Mouse (Mus musculus): ENCODE data around the gene Slc35f1. TPM values are rescaled to one million over a fixed set of nuclear protein-coding genes. Genes with fewer than 3 reads are reported as not detected.

Slc35f1 gene
- polyA plus RNA-seq (2014; fragmentation: Nextera tagmentation; extraction: Ambion mirVana), result 11.6 and 12.6 TPM in 2 replicates

DNA sequence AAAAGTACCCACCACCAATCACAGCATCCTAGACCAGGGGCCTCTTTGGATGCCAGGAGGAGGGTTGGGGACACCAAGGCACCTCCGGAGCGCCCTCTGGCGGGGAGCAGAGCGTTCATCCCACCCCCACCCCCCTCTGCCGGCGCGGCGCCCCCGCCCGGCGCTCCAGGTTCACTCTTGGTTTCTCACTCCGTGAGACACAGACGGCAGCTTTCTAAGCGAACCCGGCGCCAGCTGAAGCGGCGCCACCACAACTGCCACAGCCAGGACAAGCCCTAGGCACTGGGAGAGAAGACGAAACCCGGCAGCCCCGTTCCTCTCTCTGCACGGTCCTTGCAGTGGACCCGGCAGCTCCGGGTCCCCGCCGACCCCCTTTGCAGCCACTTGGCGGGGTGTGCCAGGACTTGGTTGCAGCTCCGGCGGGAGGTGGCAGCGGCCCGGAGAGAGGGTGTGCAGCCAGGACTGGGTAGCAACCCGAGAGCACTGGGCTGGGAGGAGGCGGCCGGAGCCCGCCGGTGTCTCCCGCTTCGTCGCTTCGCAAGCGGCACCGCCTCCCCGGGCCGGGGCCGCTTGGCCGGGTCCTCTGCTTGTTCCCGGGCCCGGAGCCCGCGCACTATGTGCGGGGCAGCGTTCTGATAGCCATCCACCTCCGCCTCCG lies at the start of gene Slc35f1:
TSS of gene Slc35f1 (plus strand) at position 200 of the 658 bp plus-strand sequence.
- Histone ChIP-seq H3K4me2 (peak within 1 kb of the TSS; percentile 85), H3K4me1 (ENCODE audit: control insufficient read depth, insufficient read depth, low read length) (peaks cover 3% of the 10 kb centered on the region; the same call in 1 of the 2 replicates)
- WGBS, result under 1% methylated on average over 51 of the region's 54 CpGs

DNA sequence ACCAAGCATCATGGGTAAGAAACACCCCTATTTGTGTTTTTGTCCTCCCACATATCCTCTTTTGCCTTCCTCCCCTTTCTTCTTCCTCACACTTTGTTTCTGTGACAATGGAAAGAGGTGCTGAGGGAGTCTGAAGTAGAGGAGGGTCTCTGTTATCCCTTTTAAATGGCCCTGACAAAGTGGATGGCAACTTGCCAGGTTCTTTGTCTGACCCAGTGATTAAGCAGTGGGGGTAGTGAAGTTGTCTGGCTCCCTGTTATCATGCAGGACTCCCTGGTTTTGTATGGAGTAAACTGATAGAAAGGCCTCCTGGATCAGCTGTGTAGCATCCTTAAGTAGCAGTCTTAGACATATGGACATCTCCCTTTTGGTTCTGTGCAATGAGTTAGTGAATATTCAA lies 19.1 kb upstream of the Slc35f1 start:
- no peak for DNase-seq (ENCODE audit: low spot score, missing footprints)
- H3K4me1 ChIP-seq (ENCODE audit: control insufficient read depth, insufficient read depth, low read length), result no peaks in the 10 kb centered on the region
- H3K9me3 ChIP-seq (ENCODE audit: control insufficient read depth, low read length), result no peaks in the 10 kb centered on the region
- no peak overlapping the region for H3K4me2 ChIP-seq
- no peaks in the 10 kb centered on the region for H3K27me3 ChIP-seq (ENCODE audit: control insufficient read depth, insufficient read depth, low read length)
- H3K36me3 ChIP-seq (ENCODE audit: control insufficient read depth, insufficient read depth, low read length), result no peaks in the 10 kb centered on the region
- no peak overlapping the region for H3K4me3 ChIP-seq (ENCODE audit: low read depth, low read length)
- no peak overlapping the region for H3K9ac ChIP-seq (ENCODE audit: low read length)
- no peak overlapping the region for H3K27ac ChIP-seq (ENCODE audit: low read depth, low read length)
- peak; percentile 72; the same call in 1 of the 2 replicates for ATAC-seq (ENCODE audit: low FRiP score)

More for the DNA sequence above, at the start of gene Slc35f1:
- Histone ChIP-seq H3K9me3 (ENCODE audit: control insufficient read depth, low read length) (peaks cover 3% of the 10 kb centered on the region; the same call in 1 of the 2 replicates), H3K36me3 (ENCODE audit: control insufficient read depth, insufficient read depth, low read length) (no peaks in the 10 kb centered on the region), H3K27me3 (ENCODE audit: control insufficient read depth, insufficient read depth, low read length) (no peaks in the 10 kb centered on the region), H3K9ac (ENCODE audit: low read length) (peak within 1 kb of the TSS; percentile 91), H3K27ac (ENCODE audit: low read depth, low read length) (peak within 1 kb of the TSS; percentile 76), H3K4me3 (ENCODE audit: low read depth, low read length) (peak within 1 kb of the TSS; percentile 77)
- DNase-seq (ENCODE audit: low spot score, missing footprints) (peak; percentile 98), ATAC-seq (ENCODE audit: low FRiP score) (peak; percentile 90)

DNA sequence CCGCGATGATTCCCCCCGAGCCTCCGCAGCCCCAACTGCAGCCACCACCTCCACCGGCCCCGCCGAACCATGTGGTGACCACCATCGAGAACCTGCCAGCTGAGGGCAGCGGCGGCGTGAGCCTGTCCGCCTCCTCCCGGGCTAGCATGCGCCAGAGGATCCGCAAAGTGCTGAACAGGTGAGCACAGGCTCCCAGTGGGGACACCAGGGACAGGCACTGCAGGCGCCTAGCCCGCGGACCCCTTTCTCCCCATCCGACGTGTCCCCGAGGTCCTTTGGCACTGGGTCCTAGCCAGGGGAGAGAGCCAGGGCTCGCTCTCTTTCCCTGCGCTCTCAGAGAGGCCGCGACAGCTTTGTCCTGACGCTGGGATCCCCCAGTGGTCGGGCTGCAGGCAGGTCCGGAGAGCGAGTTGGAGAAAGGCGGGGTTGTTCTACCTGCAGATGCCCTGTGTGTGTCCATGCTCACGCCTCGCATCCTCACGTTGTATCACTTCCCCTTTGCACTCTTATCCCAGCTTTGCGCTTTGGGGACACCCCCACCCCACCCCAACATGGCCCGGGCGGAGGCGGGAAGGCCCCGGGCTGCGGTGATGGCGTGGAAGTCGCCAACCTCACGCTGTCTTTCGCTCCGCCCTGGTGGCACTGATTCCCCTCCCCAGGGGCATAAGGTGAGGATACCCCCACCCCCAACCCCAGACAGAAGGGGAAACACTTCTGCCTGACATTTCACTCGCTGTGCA lies 829 bp downstream of the Slc35f1 start:
- peak overlapping the region; percentile 85 for H3K4me2 ChIP-seq
- H3K27me3 ChIP-seq (ENCODE audit: control insufficient read depth, insufficient read depth, low read length), result no peaks in the 10 kb centered on the region
- peak overlapping the region; percentile 91 for H3K9ac ChIP-seq (ENCODE audit: low read length)
- H3K27ac ChIP-seq (ENCODE audit: low read depth, low read length), result peak overlapping the region; percentile 76
- peak; percentile 82 for ATAC-seq (ENCODE audit: low FRiP score)
- peak; percentile 97 for DNase-seq (ENCODE audit: low spot score, missing footprints)
- WGBS, result 0% methylated on average over 44 of the region's 45 CpGs
- peaks cover 3% of the 10 kb centered on the region; the same call in 1 of the 2 replicates for H3K9me3 ChIP-seq (ENCODE audit: control insufficient read depth, low read length)
- H3K4me1 ChIP-seq (ENCODE audit: control insufficient read depth, insufficient read depth, low read length), result peaks cover 3% of the 10 kb centered on the region; the same call in 1 of the 2 replicates
- peak overlapping the region; percentile 77 for H3K4me3 ChIP-seq (ENCODE audit: low read depth, low read length)
- no peaks in the 10 kb centered on the region for H3K36me3 ChIP-seq (ENCODE audit: control insufficient read depth, insufficient read depth, low read length)

DNA sequence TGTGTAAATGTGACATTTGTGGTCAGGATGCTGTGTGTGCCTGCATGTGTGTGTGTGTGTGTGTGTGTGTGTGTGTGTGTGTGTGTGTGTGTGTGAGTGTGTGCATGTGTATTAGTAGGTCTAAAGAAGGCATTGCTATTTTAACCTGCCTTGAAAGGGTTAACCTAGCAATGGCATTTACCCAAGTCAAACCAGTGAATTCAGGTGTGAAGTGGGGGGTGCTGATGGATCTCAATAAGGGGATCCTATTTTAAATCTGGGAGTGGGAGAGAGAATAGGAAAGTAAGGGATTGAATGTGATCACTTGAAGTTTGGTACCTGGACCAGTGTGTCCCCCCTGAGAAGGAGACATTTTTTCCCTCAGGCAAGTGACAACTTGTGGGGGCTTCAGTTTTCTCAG lies 13.4 kb downstream of the Slc35f1 start:
- ATAC-seq (ENCODE audit: low FRiP score), result no peak
- no peak overlapping the region for H3K4me3 ChIP-seq (ENCODE audit: low read depth, low read length)
- H3K4me2 ChIP-seq, result peak overlapping the region; percentile 72
- H3K27me3 ChIP-seq (ENCODE audit: control insufficient read depth, insufficient read depth, low read length), result no peaks in the 10 kb centered on the region
- peaks cover 14% of the 10 kb centered on the region for H3K4me1 ChIP-seq (ENCODE audit: control insufficient read depth, insufficient read depth, low read length)
- DNase-seq (ENCODE audit: low spot score, missing footprints), result peak; percentile 84
- H3K9ac ChIP-seq (ENCODE audit: low read length), result no peak overlapping the region; the same call in 1 of the 2 replicates
- H3K36me3 ChIP-seq (ENCODE audit: control insufficient read depth, insufficient read depth, low read length), result no peaks in the 10 kb centered on the region
- H3K9me3 ChIP-seq (ENCODE audit: control insufficient read depth, low read length), result no peaks in the 10 kb centered on the region
- no peak overlapping the region; the same call in 1 of the 2 replicates for H3K27ac ChIP-seq (ENCODE audit: low read depth, low read length)

DNA sequence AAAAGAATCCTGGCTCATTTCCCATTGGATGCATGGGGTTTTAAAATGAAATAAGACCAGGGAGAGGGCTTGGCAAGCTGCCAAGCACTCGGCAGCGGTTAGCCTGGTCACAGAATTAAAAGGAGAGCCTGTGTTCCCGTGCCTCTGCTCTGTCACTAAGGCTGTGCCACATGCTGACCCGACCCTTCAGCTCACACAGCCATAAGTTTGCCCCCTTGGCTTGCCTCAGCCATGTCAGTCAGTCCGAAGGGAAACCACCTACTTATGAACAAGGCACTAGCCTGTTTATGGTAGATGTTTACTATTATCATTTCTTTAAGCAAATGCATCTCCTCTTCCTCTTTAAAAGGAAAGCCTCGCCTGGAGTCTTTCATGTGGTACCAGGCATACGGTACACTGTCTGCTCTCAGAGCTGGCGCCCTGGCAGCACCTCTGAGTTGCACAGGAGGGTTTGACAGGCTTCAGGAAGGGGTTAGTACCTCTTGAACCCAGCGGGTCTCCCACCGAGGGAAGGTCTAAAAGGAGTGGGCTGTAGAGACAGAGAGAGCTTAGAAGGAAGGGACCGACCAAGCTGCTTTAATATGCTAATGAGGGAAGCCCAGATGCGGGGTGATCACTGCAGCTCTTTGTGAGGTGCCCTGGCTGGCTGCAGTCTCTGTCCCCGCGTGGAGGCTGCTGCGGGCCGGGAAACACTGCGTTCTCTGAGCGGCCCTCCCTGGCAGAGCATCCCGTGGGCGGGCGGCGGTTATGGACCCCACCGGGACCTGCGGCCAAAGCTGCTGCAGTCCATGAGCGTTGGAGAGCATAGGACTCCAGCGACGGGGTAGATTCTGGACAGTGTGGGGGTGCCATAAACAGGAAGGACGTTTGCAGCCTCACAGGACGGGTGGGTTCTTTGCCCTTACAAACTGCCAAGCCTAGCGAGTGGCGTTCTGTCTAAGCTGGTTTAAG lies 14.0 kb downstream of the Slc35f1 start:
- Histone ChIP-seq H3K4me1 (ENCODE audit: control insufficient read depth, insufficient read depth, low read length) (peaks cover 14% of the 10 kb centered on the region), H3K4me3 (ENCODE audit: low read depth, low read length) (peak overlapping the region; percentile 43), H3K36me3 (ENCODE audit: control insufficient read depth, insufficient read depth, low read length) (no peaks in the 10 kb centered on the region), H3K27me3 (ENCODE audit: control insufficient read depth, insufficient read depth, low read length) (no peaks in the 10 kb centered on the region), H3K9me3 (ENCODE audit: control insufficient read depth, low read length) (no peaks in the 10 kb centered on the region), H3K27ac (ENCODE audit: low read depth, low read length) (peak overlapping the region; percentile 58), H3K9ac (ENCODE audit: low read length) (peak overlapping the region; percentile 79), H3K4me2 (peak overlapping the region; percentile 72)
- DNase-seq (ENCODE audit: low spot score, missing footprints) (peak; percentile 94), ATAC-seq (ENCODE audit: low FRiP score) (peak; percentile 93)
- 2% methylated on average over 31 of the region's 31 CpGs for WGBS

DNA sequence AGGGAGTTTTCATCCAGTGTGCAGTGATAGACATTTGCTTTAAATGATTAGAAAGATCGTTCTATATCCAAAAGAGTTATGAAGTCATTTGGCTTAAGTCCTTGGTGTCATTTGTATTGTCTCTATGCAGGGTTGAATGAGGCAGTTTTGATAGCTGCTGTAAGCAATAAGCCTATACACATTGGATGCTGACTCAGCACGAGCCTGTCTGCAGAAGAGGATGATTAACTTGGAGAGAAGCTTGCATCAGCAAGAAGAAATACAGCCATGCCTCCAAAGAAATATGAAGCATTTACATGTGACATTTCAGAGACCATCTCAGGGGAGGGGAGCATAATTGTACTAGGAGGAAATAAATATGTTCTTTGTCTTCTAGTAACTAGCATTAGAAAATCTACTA lies 19.1 kb downstream of the Slc35f1 start:
- Histone ChIP-seq H3K4me2 (no peak overlapping the region), H3K9me3 (ENCODE audit: control insufficient read depth, low read length) (no peaks in the 10 kb centered on the region), H3K27me3 (ENCODE audit: control insufficient read depth, insufficient read depth, low read length) (no peaks in the 10 kb centered on the region), H3K4me1 (ENCODE audit: control insufficient read depth, insufficient read depth, low read length) (peaks cover 6% of the 10 kb centered on the region; the same call in 1 of the 2 replicates), H3K9ac (ENCODE audit: low read length) (no peak overlapping the region), H3K36me3 (ENCODE audit: control insufficient read depth, insufficient read depth, low read length) (no peaks in the 10 kb centered on the region), H3K4me3 (ENCODE audit: low read depth, low read length) (no peak overlapping the region), H3K27ac (ENCODE audit: low read depth, low read length) (no peak overlapping the region)
- WGBS, result 88% methylated on average over 2 of the region's 2 CpGs
- ATAC-seq (ENCODE audit: low FRiP score), result no peak
- no peak for DNase-seq (ENCODE audit: low spot score, missing footprints)

DNA sequence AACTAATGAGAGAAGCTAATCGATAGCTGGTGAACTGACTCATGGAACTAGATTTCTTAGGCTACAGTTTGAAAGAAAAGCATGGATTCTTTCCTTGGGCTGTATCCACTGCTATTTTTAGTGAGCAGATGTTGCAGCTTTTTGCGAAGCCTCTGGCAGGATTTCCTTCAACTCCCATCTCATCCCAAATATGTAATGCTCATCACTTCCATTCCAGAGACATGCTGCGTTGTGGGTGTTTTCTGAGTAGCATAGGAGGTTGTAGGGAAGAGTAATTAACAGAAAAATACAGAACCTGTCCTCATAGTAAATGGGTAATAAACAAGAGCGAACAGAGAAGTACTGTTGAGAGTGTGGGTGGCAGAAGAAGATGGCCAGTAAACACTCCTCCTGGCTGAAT lies 21.8 kb downstream of the Slc35f1 start:
- Histone ChIP-seq H3K4me1 (ENCODE audit: control insufficient read depth, insufficient read depth, low read length) (no peaks in the 10 kb centered on the region), H3K27me3 (ENCODE audit: control insufficient read depth, insufficient read depth, low read length) (no peaks in the 10 kb centered on the region), H3K4me2 (no peak overlapping the region), H3K9ac (ENCODE audit: low read length) (no peak overlapping the region), H3K4me3 (ENCODE audit: low read depth, low read length) (no peak overlapping the region), H3K36me3 (ENCODE audit: control insufficient read depth, insufficient read depth, low read length) (no peaks in the 10 kb centered on the region), H3K27ac (ENCODE audit: low read depth, low read length) (no peak overlapping the region), H3K9me3 (ENCODE audit: control insufficient read depth, low read length) (no peaks in the 10 kb centered on the region)
- DNase-seq (ENCODE audit: low spot score, missing footprints) (no peak), ATAC-seq (ENCODE audit: low FRiP score) (no peak)
- WGBS, result 94% methylated on average over 4 of the region's 4 CpGs

DNA sequence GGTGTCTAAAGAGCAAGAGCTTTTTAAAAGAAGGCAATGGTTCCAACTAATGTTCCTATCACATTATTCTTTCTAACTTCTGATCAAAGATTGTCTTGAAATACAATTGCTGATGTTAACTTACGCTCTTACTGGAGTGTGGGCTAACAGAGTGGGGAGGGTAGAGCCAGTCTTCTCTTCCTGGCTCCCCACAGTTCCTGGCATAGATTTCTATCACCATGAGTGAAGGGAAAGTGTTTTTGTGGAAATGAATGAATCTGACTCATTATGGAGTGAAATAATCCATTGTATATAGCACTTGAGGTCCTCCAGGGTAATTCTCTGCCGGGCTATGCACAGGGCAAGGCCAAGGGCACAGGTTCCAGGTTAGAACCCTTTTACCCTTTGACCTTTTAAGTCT lies 24.2 kb downstream of the Slc35f1 start:
- Histone ChIP-seq H3K4me2 (no peak overlapping the region), H3K4me3 (ENCODE audit: low read depth, low read length) (no peak overlapping the region), H3K36me3 (ENCODE audit: control insufficient read depth, insufficient read depth, low read length) (no peaks in the 10 kb centered on the region), H3K27ac (ENCODE audit: low read depth, low read length) (no peak overlapping the region), H3K9ac (ENCODE audit: low read length) (no peak overlapping the region), H3K27me3 (ENCODE audit: control insufficient read depth, insufficient read depth, low read length) (no peaks in the 10 kb centered on the region), H3K9me3 (ENCODE audit: control insufficient read depth, low read length) (no peaks in the 10 kb centered on the region), H3K4me1 (ENCODE audit: control insufficient read depth, insufficient read depth, low read length) (peaks cover 3% of the 10 kb centered on the region; the same call in 1 of the 2 replicates)
- DNase-seq (ENCODE audit: low spot score, missing footprints), result no peak
- ATAC-seq (ENCODE audit: low FRiP score), result no peak
- WGBS, result 79% methylated on average over 2 of the region's 2 CpGs

Data from midbrain, embryonic 11.5 days (tissue).